Mouse (Mus musculus) forebrain, embryonic 11.5 days (tissue): ENCODE results near the gene Plcg1. TPM values are rescaled to one million over a fixed set of nuclear protein-coding genes. Genes with fewer than 3 reads are reported as not detected.

Source experiments
- ATAC-seq: fragments of 200-750 bp; cut with Nextera tagmentation; replicated peaks from 2 replicates; pipeline ENCODE4 v1.8.0; 2017; ENCODE audit warnings: moderate TSS enrichment; ENCODE audit not compliant: low FRiP score
- DNase-seq: peaks from one replicate; pipeline ENCODE4 v3.0.0-alpha.2; 2017; ENCODE audit warnings: low spot score
- H3K27ac ChIP-seq: fragments of 300-500 bp; sonication (generic); 2 replicates; pipeline ENCODE4 v1.5.1; 2014; ENCODE audit warnings: low read depth, low read length
- H3K27me3 ChIP-seq: fragments of 300-500 bp; sonication (generic); 2 replicates; pipeline ENCODE4 v1.6.1; 2014; ENCODE audit warnings: mild to moderate bottlenecking, low read length, mixed read lengths; ENCODE audit not compliant: control insufficient read depth, insufficient read depth
- H3K36me3 ChIP-seq: fragments of 300-500 bp; sonication (generic); 2 replicates; pipeline ENCODE4 v1.6.1; 2014; ENCODE audit warnings: mild to moderate bottlenecking, low read length, moderate library complexity, mixed read lengths; ENCODE audit not compliant: control insufficient read depth, insufficient read depth
- H3K4me1 ChIP-seq: fragments of 300-500 bp; sonication (generic); replicated peaks from 2 replicates; pipeline ENCODE4 v1.6.1; 2014; ENCODE audit warnings: low read length, mixed read lengths; ENCODE audit not compliant: control insufficient read depth, insufficient read depth
- H3K4me2 ChIP-seq: fragments of 300-500 bp; sonication (generic); 2 replicates; pipeline ENCODE4 v1.6.1; 2014; ENCODE audit warnings: low read depth, mild to moderate bottlenecking, low read length, moderate library complexity, mixed read lengths; ENCODE audit not compliant: severe bottlenecking
- H3K4me3 ChIP-seq: fragments of 300-500 bp; sonication (generic); 2 replicates; pipeline ENCODE4 v1.5.1; 2014; ENCODE audit warnings: low read depth, low read length
- H3K9ac ChIP-seq: fragments of 300-500 bp; sonication (generic); 2 replicates; pipeline ENCODE4 v1.6.1; 2014; ENCODE audit warnings: low read length
- H3K9me3 ChIP-seq: fragments of 300-500 bp; sonication (generic); 2 replicates; pipeline ENCODE4 v1.6.1; 2016; ENCODE audit warnings: low read length, mixed read lengths; ENCODE audit not compliant: control insufficient read depth
- WGBS: fragments of 180-500 bp; shearing (Covaris S2); extraction: QIAGEN DNeasy Blood & Tissue Kit; methylation state at CpG from one replicate; pipeline ENCODE4 v1.1.7; 2014; 5-methylcytosine and 5-hydroxymethylcytosine counted together
- polyA plus RNA-seq: library from polyadenylated mRNA; unstranded; fragments of >200 nt; fragmentation: Nextera tagmentation; extraction: Ambion mirVana; gene quantifications from 2 replicates; pipeline ENCODE4 v1.2.1, GENCODE M21; 2014

Plcg1 gene
- polyA plus RNA-seq, 1 experiment from 2014 or later: 80.7 TPM

DNA sequence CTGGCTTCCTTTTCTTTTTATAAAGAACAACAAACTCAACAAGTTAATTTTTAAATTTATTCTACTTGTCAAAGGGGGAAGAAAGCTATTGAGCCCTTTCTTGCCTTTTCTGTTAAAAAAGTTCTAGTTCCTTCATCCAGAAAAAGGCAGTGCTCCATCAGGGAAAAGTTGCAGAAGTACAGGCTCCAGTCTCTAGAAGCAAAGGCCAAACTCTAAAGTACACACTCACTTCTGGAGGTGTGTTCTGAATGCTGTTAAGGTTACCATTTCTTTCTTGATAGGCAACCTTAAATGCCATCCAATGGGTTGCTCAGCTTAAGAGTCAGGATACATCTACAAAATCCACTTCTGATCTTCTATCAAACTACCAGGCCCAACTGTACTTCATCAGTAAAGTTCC is 58.6 kb downstream of the Plcg1 start:
- DNase-seq (no peak), ATAC-seq (no peak)

DNA sequence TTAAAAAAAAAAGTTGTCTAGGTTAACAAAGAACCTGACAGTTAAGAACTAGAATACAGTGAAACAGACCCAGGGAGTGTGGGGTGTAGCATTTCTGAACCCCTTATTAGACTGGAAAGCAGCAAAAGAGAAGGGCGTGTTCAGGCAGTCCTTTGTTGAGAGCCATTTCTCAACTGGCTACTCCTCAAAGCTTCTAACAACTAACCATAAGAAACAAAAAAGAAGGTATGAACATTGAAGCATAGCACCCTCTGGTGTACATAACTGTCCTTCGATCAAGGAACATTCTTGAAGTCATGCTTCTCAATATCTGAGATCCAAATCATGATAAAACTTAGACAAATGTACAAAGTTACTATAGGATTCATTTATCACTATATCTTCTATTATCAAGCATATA is 62.0 kb downstream of the Plcg1 start:
- Histone ChIP-seq H3K4me2 (no peak overlapping the region), H3K27ac (no peak overlapping the region), H3K4me1 (no peaks in the 10 kb centered on the region), H3K9me3 (no peaks in the 10 kb centered on the region), H3K9ac (no peak overlapping the region), H3K4me3 (no peak overlapping the region), H3K27me3 (no peaks in the 10 kb centered on the region), H3K36me3 (no peaks in the 10 kb centered on the region)
- WGBS: 73% methylated on average over 2 of the region's 2 CpGs
- DNase-seq (no peak), ATAC-seq (no peak)

More for the DNA sequence above, 58.6 kb downstream of the Plcg1 start:
- H3K9ac ChIP-seq: no peak overlapping the region
- H3K4me1 ChIP-seq: no peaks in the 10 kb centered on the region
- H3K4me3 ChIP-seq: no peak overlapping the region
- no peak overlapping the region for H3K4me2 ChIP-seq
- H3K27ac ChIP-seq: no peak overlapping the region
- no peaks in the 10 kb centered on the region for H3K9me3 ChIP-seq
- no peaks in the 10 kb centered on the region for H3K27me3 ChIP-seq
- H3K36me3 ChIP-seq: no peaks in the 10 kb centered on the region

DNA sequence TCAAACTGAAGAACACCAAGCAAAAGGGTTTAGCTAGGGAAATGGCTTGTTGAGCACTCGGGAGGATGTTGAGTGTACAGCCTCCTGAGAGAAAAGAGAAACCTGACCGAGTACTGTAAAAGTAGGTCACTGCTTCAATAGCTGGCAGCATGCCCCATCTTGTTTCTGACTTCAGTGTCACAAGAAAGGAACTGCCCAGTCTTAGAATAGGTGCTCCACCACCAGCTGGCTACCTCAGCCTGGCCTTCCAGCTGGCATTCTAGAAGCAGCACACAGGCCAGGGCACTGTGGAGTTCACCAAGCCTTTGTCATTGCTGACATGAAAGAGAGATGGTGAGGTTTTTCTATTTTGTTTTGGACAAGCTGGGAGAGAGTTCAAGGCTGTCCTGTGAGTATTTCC is 65.9 kb downstream of the Plcg1 start:
- H3K4me1 ChIP-seq: no peaks in the 10 kb centered on the region
- no peaks in the 10 kb centered on the region for H3K27me3 ChIP-seq
- no peak overlapping the region for H3K27ac ChIP-seq
- no peaks in the 10 kb centered on the region for H3K9me3 ChIP-seq
- no peak overlapping the region for H3K4me2 ChIP-seq
- DNase-seq: no peak
- no peak overlapping the region for H3K9ac ChIP-seq
- H3K4me3 ChIP-seq: no peak overlapping the region
- H3K36me3 ChIP-seq: no peaks in the 10 kb centered on the region
- ATAC-seq: no peak
- WGBS: 83% methylated on average over 2 of the region's 2 CpGs

GRCm38 (mm10) chr2:160798206-160798605 is 67.1 kb downstream of the Plcg1 start:
- Histone ChIP-seq H3K36me3 (no peaks in the 10 kb centered on the region), H3K9me3 (no peaks in the 10 kb centered on the region), H3K27me3 (no peaks in the 10 kb centered on the region), H3K4me3 (no peak overlapping the region), H3K4me1 (no peaks in the 10 kb centered on the region), H3K9ac (no peak overlapping the region), H3K4me2 (no peak overlapping the region), H3K27ac (no peak overlapping the region)
- ATAC-seq (no peak), DNase-seq (no peak)
- WGBS: 79% methylated on average over 1 of the region's 1 CpGs

GRCm38 (mm10) chr2:160800967-160801366 is 69.9 kb downstream of the Plcg1 start:
- Histone ChIP-seq H3K27ac (no peak overlapping the region), H3K4me2 (no peak overlapping the region), H3K27me3 (no peaks in the 10 kb centered on the region), H3K4me1 (no peaks in the 10 kb centered on the region), H3K36me3 (no peaks in the 10 kb centered on the region), H3K9ac (no peak overlapping the region), H3K4me3 (no peak overlapping the region), H3K9me3 (no peaks in the 10 kb centered on the region)
- ATAC-seq: no peak
- no peak for DNase-seq
- 91% methylated on average over 1 of the region's 1 CpGs for WGBS

GRCm38 (mm10) chr2:160802326-160802725 is 71.2 kb downstream of the Plcg1 start:
- H3K9ac ChIP-seq: no peak overlapping the region
- ATAC-seq: no peak
- no peak overlapping the region for H3K4me3 ChIP-seq
- no peaks in the 10 kb centered on the region for H3K9me3 ChIP-seq
- H3K36me3 ChIP-seq: no peaks in the 10 kb centered on the region
- no peak overlapping the region for H3K4me2 ChIP-seq
- H3K27ac ChIP-seq: no peak overlapping the region
- H3K4me1 ChIP-seq: no peaks in the 10 kb centered on the region
- DNase-seq: no peak
- 82% methylated on average over 3 of the region's 3 CpGs for WGBS
- H3K27me3 ChIP-seq: no peaks in the 10 kb centered on the region

- Histone ChIP-seq H3K4me2 (no peak overlapping the region), H3K36me3 (no peaks in the 10 kb centered on the region), H3K9ac (no peak overlapping the region), H3K27ac (no peak overlapping the region), H3K4me3 (no peak overlapping the region), H3K4me1 (no peaks in the 10 kb centered on the region), H3K27me3 (no peaks in the 10 kb centered on the region), H3K9me3 (no peaks in the 10 kb centered on the region)
- DNase-seq (no peak), ATAC-seq (no peak)
- 84% methylated on average over 4 of the region's 4 CpGs for WGBS
Measured at GRCm38 (mm10) chr2:160804794-160805527, 73.9 kb downstream of the Plcg1 start.

- Histone ChIP-seq H3K9ac (no peak overlapping the region), H3K36me3 (no peaks in the 10 kb centered on the region), H3K4me3 (no peak overlapping the region), H3K4me1 (no peaks in the 10 kb centered on the region), H3K27me3 (no peaks in the 10 kb centered on the region), H3K27ac (no peak overlapping the region), H3K9me3 (no peaks in the 10 kb centered on the region), H3K4me2 (no peak overlapping the region)
- DNase-seq (no peak), ATAC-seq (no peak)
- WGBS: 72% methylated on average over 3 of the region's 3 CpGs
Measured at GRCm38 (mm10) chr2:160806091-160806521, 75.0 kb downstream of the Plcg1 start.

DNA sequence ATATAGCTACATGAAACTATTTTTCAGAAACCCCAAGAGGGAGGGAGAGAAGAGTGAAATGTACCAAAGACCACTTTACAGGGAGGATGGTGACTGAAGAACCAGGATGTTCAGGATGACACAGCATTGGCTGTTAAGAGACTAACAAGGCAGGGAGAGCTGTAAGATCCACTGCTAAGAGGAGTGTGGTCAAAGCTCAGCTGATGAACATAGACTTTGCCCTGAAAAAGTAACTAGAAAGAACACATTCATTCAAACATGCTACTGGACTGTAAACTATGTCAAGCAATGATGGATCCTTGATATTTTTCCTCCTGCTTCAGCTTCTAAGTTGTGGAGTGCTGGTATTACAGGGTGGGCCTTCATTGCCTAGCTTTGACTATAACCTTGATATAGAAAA is 79.3 kb downstream of the Plcg1 start:
- no peaks in the 10 kb centered on the region for H3K4me1 ChIP-seq
- H3K4me3 ChIP-seq: no peak overlapping the region
- no peaks in the 10 kb centered on the region for H3K9me3 ChIP-seq
- H3K27me3 ChIP-seq: no peaks in the 10 kb centered on the region
- H3K36me3 ChIP-seq: no peaks in the 10 kb centered on the region
- H3K4me2 ChIP-seq: no peak overlapping the region
- DNase-seq: no peak
- H3K27ac ChIP-seq: no peak overlapping the region
- no peak overlapping the region for H3K9ac ChIP-seq
- no peak for ATAC-seq
